Mouse (Mus musculus): ENCODE results near the gene Tcstv3. TPM values are rescaled to one million over a fixed set of nuclear protein-coding genes. Genes with fewer than 3 reads are reported as not detected.

The Tcstv3 gene
- polyA plus RNA-seq, 1 experiment, result not detected

DNA sequence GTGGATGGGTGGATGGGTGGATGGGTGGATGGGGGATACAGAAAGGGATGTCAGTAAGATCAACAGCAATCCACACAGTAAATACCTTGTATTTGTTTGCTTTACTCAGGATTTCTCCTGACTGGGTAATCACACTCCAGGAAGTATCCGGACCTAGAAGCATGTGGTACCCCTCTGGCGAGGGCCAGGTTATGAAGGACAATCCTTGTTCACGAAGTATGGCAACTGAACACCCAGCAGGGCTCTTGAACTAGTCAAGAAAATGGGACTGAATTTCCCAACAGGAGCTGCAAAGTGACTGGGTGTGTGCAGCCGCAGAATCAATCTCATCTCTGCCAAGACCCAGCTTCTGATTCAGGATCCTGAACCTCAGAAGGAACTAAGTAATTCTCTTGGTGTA, 15.8 kb upstream of the Tcstv3 start:
- TF ChIP-seq USF1 (IDR thresholded peaks at IDR 0.05; ENCODE audit: low read depth), result no peak
- TF ChIP-seq SRF (IDR thresholded peaks at IDR 0.05; ENCODE audit: control insufficient read depth, insufficient read length, low read depth), result no peak
- no peak for TF ChIP-seq MAX (IDR thresholded peaks at IDR 0.05; ENCODE audit: low read depth)
- no peak for TF ChIP-seq CEBPB (IDR thresholded peaks at IDR 0.05; ENCODE audit: insufficient read depth, poor library complexity, severe bottlenecking)
- no peak for TF ChIP-seq POLR2A (IDR thresholded peaks at IDR 0.05; ENCODE audit: insufficient read length, low read depth)
- TF ChIP-seq MYOD1 (IDR thresholded peaks at IDR 0.05; ENCODE audit: control insufficient read depth in 1 of 3, insufficient read length in 2 of 3, low read depth in 2 of 3), result no peak
- no peak for TF ChIP-seq POLR2AphosphoS2 (IDR thresholded peaks at IDR 0.05; ENCODE audit: insufficient read length, low read depth)
- H3K4me3 ChIP-seq, result no peak overlapping the region
- no peaks in the 10 kb centered on the region for H3K79me2 ChIP-seq (ENCODE audit: control insufficient read depth, insufficient read depth)
- no peak overlapping the region for H3ac ChIP-seq (ENCODE audit: control insufficient read depth, insufficient read length)
- H3K27me3 ChIP-seq (ENCODE audit: control insufficient read depth, insufficient read depth, insufficient read length), result no peaks in the 10 kb centered on the region
- no peaks in the 10 kb centered on the region for H3K36me3 ChIP-seq (ENCODE audit: control insufficient read depth, insufficient read depth)
- H3K4me2 ChIP-seq (ENCODE audit: low read depth), result no peak overlapping the region

DNA sequence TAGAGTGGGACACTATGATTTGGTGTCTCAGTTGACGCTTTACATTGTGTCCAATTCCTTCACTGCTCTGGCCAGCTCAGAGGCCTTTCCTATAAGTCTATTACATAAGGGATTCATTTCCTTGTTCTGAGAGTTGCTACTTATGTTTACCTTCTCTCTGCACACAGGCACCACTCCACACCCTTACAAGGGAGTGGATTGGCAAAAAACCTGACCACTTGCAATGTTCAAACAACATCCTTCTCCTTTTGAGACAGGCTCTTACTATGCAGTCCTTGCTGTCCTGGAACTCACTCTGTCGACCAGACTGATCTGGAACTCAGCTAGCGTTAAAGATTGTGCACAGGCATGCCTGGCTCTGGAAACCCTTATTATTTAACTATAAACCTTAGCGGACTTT, 5.9 kb upstream of the Tcstv3 start:
- no peaks in the 10 kb centered on the region for H3K79me2 ChIP-seq (ENCODE audit: control insufficient read depth, insufficient read depth)
- H3K36me3 ChIP-seq (ENCODE audit: control insufficient read depth, insufficient read depth), result no peaks in the 10 kb centered on the region
- no peak for TF ChIP-seq E2F4 (IDR thresholded peaks at IDR 0.05; ENCODE audit: insufficient read depth)
- TF ChIP-seq MAX (IDR thresholded peaks at IDR 0.05; ENCODE audit: low read depth), result no peak
- no peak for TF ChIP-seq TCF12 (IDR thresholded peaks at IDR 0.05; ENCODE audit: insufficient read depth, poor library complexity, severe bottlenecking)
- TF ChIP-seq REST (IDR thresholded peaks at IDR 0.05; ENCODE audit: insufficient read depth, insufficient read length), result no peak
- no peak for TF ChIP-seq CEBPB (IDR thresholded peaks at IDR 0.05; ENCODE audit: insufficient read depth, poor library complexity, severe bottlenecking)
- TF ChIP-seq MYOG (IDR thresholded peaks at IDR 0.05; ENCODE audit: control insufficient read depth in 1 of 3, insufficient read depth in 1 of 3, insufficient read length in 2 of 3, low read depth in 2 of 3), result no peak
- no peak for TF ChIP-seq MYOD1 (IDR thresholded peaks at IDR 0.05; ENCODE audit: control insufficient read depth in 1 of 3, insufficient read length in 2 of 3, low read depth in 2 of 3)
- no peak for TF ChIP-seq USF1 (IDR thresholded peaks at IDR 0.05; ENCODE audit: low read depth)
- H3K27me3 ChIP-seq (ENCODE audit: control insufficient read depth, insufficient read depth, insufficient read length), result no peaks in the 10 kb centered on the region
- H3K4me2 ChIP-seq (ENCODE audit: low read depth), result no peak overlapping the region
- H3K4me3 ChIP-seq, result no peak overlapping the region
- H3ac ChIP-seq (ENCODE audit: control insufficient read depth, insufficient read length), result no peak overlapping the region

DNA sequence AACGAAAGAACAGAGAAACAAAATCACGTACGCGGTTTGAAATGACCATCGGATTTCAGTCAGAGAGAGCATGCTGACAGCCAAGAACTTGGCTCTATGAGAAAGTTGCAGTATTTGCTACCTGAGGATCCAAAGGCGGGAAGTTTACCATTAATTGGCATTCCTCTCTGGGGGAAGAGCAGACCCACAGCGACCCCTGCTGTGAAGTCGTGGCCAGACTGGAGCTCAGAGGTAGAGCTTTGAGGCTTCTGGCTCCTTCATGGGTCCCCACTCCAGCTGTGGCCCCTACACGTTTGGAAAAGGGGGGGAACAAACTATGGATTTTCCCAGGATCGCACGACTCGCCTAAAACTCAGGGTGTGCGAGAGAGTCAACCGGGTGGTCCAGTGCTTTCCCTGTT, 3.1 kb upstream of the Tcstv3 start:
- Histone ChIP-seq H3K4me2 (ENCODE audit: low read depth) (no peak overlapping the region), H3K36me3 (ENCODE audit: control insufficient read depth, insufficient read depth) (no peaks in the 10 kb centered on the region), H3ac (ENCODE audit: control insufficient read depth, insufficient read length) (no peak overlapping the region), H3K79me2 (ENCODE audit: control insufficient read depth, insufficient read depth) (no peaks in the 10 kb centered on the region), H3K4me3 (no peak overlapping the region), H3K27me3 (ENCODE audit: control insufficient read depth, insufficient read depth, insufficient read length) (no peaks in the 10 kb centered on the region)
- no peak for TF ChIP-seq CEBPB (IDR thresholded peaks at IDR 0.05; ENCODE audit: insufficient read depth, poor library complexity, severe bottlenecking)
- no peak for TF ChIP-seq REST (IDR thresholded peaks at IDR 0.05; ENCODE audit: insufficient read depth, insufficient read length)
- TF ChIP-seq TCF3 (IDR thresholded peaks at IDR 0.05; ENCODE audit: insufficient read length, low read depth), result no peak
- no peak for TF ChIP-seq USF1 (IDR thresholded peaks at IDR 0.05; ENCODE audit: low read depth)
- no peak for TF ChIP-seq SRF (IDR thresholded peaks at IDR 0.05; ENCODE audit: control insufficient read depth, insufficient read length, low read depth)

DNA sequence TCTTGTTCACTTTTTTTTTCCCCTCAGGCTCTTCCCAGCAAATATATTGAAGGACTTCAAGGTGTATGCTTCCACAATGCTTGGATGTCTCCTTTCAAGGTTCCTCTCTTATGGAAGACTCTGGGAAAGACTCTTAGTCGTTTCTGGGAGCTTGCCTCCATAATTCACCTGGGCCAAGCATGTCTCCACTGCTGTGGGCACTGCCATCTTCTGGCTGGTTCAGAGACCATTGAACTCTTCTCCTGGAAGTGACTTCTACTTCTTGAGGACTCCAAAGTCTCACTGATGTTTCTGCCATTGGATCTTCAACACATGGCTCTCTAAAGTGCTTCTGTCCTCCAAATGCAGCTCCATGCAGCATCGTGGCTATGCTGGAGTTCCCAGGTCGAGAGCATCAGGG, 3.5 kb downstream of the Tcstv3 start:
- Histone ChIP-seq H3K4me3 (no peak overlapping the region), H3K79me2 (ENCODE audit: control insufficient read depth, insufficient read depth) (no peaks in the 10 kb centered on the region), H3ac (ENCODE audit: control insufficient read depth, insufficient read length) (no peak overlapping the region), H3K27me3 (ENCODE audit: control insufficient read depth, insufficient read depth, insufficient read length) (no peaks in the 10 kb centered on the region), H3K36me3 (ENCODE audit: control insufficient read depth, insufficient read depth) (no peaks in the 10 kb centered on the region), H3K4me2 (ENCODE audit: low read depth) (no peak overlapping the region)
- TF ChIP-seq MYOG (IDR thresholded peaks at IDR 0.05; ENCODE audit: control insufficient read depth in 1 of 3, insufficient read depth in 1 of 3, insufficient read length in 2 of 3, low read depth in 2 of 3), result no peak
- no peak for TF ChIP-seq SRF (IDR thresholded peaks at IDR 0.05; ENCODE audit: control insufficient read depth, insufficient read length, low read depth)
- no peak for TF ChIP-seq POLR2A (IDR thresholded peaks at IDR 0.05; ENCODE audit: insufficient read length, low read depth)
- no peak for TF ChIP-seq MYOD1 (IDR thresholded peaks at IDR 0.05; ENCODE audit: control insufficient read depth in 1 of 3, insufficient read length in 2 of 3, low read depth in 2 of 3)
- no peak for TF ChIP-seq USF1 (IDR thresholded peaks at IDR 0.05; ENCODE audit: low read depth)
- no peak for TF ChIP-seq POLR2AphosphoS2 (IDR thresholded peaks at IDR 0.05; ENCODE audit: insufficient read length, low read depth)
- no peak for TF ChIP-seq MAX (IDR thresholded peaks at IDR 0.05; ENCODE audit: low read depth)
- no peak for TF ChIP-seq REST (IDR thresholded peaks at IDR 0.05; ENCODE audit: insufficient read depth, insufficient read length)
- TF ChIP-seq TCF3 (IDR thresholded peaks at IDR 0.05; ENCODE audit: insufficient read length, low read depth), result no peak
- TF ChIP-seq TCF12 (IDR thresholded peaks at IDR 0.05; ENCODE audit: insufficient read depth, poor library complexity, severe bottlenecking), result no peak
- no peak for TF ChIP-seq E2F4 (IDR thresholded peaks at IDR 0.05; ENCODE audit: insufficient read depth)
- no peak for TF ChIP-seq CEBPB (IDR thresholded peaks at IDR 0.05; ENCODE audit: insufficient read depth, poor library complexity, severe bottlenecking)

DNA sequence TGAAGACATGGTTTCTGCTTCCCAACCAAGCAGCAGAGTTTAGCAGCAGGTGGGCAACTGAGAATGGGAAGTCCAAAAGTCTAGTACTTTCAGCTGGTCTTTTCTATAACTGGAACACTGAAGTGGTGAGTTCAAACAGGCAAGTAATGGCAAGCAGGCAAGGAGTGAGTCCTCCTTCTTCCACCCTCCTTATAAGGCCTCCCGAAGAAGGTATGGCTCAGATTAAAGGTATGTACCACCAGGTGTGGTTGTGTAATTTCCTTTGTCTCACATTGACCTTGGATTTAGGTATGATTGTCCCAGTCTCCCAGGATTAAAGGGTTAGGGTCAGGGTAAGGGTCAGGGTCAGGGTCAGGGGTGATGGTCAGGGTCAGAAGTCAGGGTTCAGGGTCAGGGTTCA, 4.0 kb downstream of the Tcstv3 start:
- H3K27me3 ChIP-seq (ENCODE audit: control insufficient read depth, insufficient read depth, insufficient read length), result no peaks in the 10 kb centered on the region
- no peak overlapping the region for H3K4me2 ChIP-seq (ENCODE audit: low read depth)
- no peaks in the 10 kb centered on the region for H3K79me2 ChIP-seq (ENCODE audit: control insufficient read depth, insufficient read depth)
- TF ChIP-seq E2F4 (IDR thresholded peaks at IDR 0.05; ENCODE audit: insufficient read depth) (no peak), USF1 (IDR thresholded peaks at IDR 0.05; ENCODE audit: low read depth) (no peak), TCF12 (IDR thresholded peaks at IDR 0.05; ENCODE audit: insufficient read depth, poor library complexity, severe bottlenecking) (no peak), POLR2A (IDR thresholded peaks at IDR 0.05; ENCODE audit: insufficient read length, low read depth) (no peak), POLR2AphosphoS2 (IDR thresholded peaks at IDR 0.05; ENCODE audit: insufficient read length, low read depth) (no peak), MYOD1 (IDR thresholded peaks at IDR 0.05; ENCODE audit: control insufficient read depth in 1 of 3, insufficient read length in 2 of 3, low read depth in 2 of 3) (no peak), TCF3 (IDR thresholded peaks at IDR 0.05; ENCODE audit: insufficient read length, low read depth) (no peak), MAX (IDR thresholded peaks at IDR 0.05; ENCODE audit: low read depth) (no peak), MYOG (IDR thresholded peaks at IDR 0.05; ENCODE audit: control insufficient read depth in 1 of 3, insufficient read depth in 1 of 3, insufficient read length in 2 of 3, low read depth in 2 of 3) (no peak), SRF (IDR thresholded peaks at IDR 0.05; ENCODE audit: control insufficient read depth, insufficient read length, low read depth) (no peak), REST (IDR thresholded peaks at IDR 0.05; ENCODE audit: insufficient read depth, insufficient read length) (no peak), CEBPB (IDR thresholded peaks at IDR 0.05; ENCODE audit: insufficient read depth, poor library complexity, severe bottlenecking) (no peak)
- H3K4me3 ChIP-seq, result no peak overlapping the region
- no peak overlapping the region for H3ac ChIP-seq (ENCODE audit: control insufficient read depth, insufficient read length)
- H3K36me3 ChIP-seq (ENCODE audit: control insufficient read depth, insufficient read depth), result no peaks in the 10 kb centered on the region

Other genes with a start within 250 kb of the Tcstv3 start
- not detected for gene Gm20767, start 176.6 kb upstream of the Tcstv3 start, polyA plus RNA-seq (2012; fragmentation: generic; extraction: Trizol)
- not detected for gene Gm21818, start 144.4 kb upstream of the Tcstv3 start, polyA plus RNA-seq (2012; fragmentation: generic; extraction: Trizol)
- not detected for gene Gm21762, start 100.9 kb upstream of the Tcstv3 start, polyA plus RNA-seq (2012; fragmentation: generic; extraction: Trizol)
- not detected for gene Gm21731, start 77.8 kb upstream of the Tcstv3 start, polyA plus RNA-seq (2012; fragmentation: generic; extraction: Trizol)
- gene AF067061, start 53.8 kb upstream of the Tcstv3 start, polyA plus RNA-seq (2012; fragmentation: generic; extraction: Trizol), result not detected
- gene BC147527, start 16.5 kb upstream of the Tcstv3 start, polyA plus RNA-seq (2012; fragmentation: generic; extraction: Trizol), result not detected

All from myocyte (in vitro differentiated cells).